Mouse (Mus musculus) megakaryocyte, embryonic 14.5 days (primary cell): ENCODE data around the gene Smc4.

ENCODE experiments used
- FLI1 ChIP-seq: IDR thresholded peaks from 2 replicates; pipeline ENCODE4 v1.6.1; 2012; ENCODE audit warnings: low read length, inconsistent platforms, mixed read lengths
- GATA1 ChIP-seq: IDR thresholded peaks from 3 replicates; pipeline ENCODE4 v1.6.1; 2012; ENCODE audit warnings: mixed read lengths, low read length, inconsistent platforms, borderline replicate concordance

- TF ChIP-seq GATA1 (no peak), FLI1 (no peak)
Observed at GRCm38 (mm10) chr3:68975533-68976490, 28.7 kb upstream of the Smc4 start.
